Mouse (Mus musculus) hindbrain, embryonic 10.5 days (tissue): Measurements from ENCODE around the gene Edc3. TPM values are rescaled to one million over a fixed set of nuclear protein-coding genes. Genes with fewer than 3 reads are reported as not detected.

Source experiments
- DNase-seq: peaks from one replicate; pipeline ENCODE4 v3.0.0-alpha.2; 2017; ENCODE audit warnings: low spot score
- H3K27ac ChIP-seq: fragments of 300-500 bp; sonication (generic); 2 replicates; pipeline ENCODE4 v1.5.1; 2016; ENCODE audit warnings: mild to moderate bottlenecking, moderate library complexity
- H3K27me3 ChIP-seq: fragments of 300-500 bp; sonication (generic); 2 replicates; pipeline ENCODE4 v1.6.1; 2016; ENCODE audit warnings: mild to moderate bottlenecking; ENCODE audit not compliant: poor library complexity, insufficient read depth, severe bottlenecking
- H3K36me3 ChIP-seq: fragments of 300-500 bp; sonication (generic); 2 replicates; pipeline ENCODE4 v1.6.1; 2016; ENCODE audit warnings: mild to moderate bottlenecking, moderate library complexity
- H3K4me1 ChIP-seq: fragments of 300-500 bp; sonication (generic); replicated peaks from 2 replicates; pipeline ENCODE4 v1.6.1; 2016; ENCODE audit warnings: mild to moderate bottlenecking
- H3K4me3 ChIP-seq: fragments of 300-500 bp; sonication (generic); 2 replicates; pipeline ENCODE4 v1.5.1; 2016; ENCODE audit warnings: mild to moderate bottlenecking, moderate library complexity
- H3K9me3 ChIP-seq: fragments of 300-500 bp; sonication (generic); 2 replicates; pipeline ENCODE4 v1.6.1; 2016; ENCODE audit warnings: mild to moderate bottlenecking, moderate library complexity
- WGBS: fragments of 180-500 bp; shearing (Covaris S2); methylation state at CpG from one replicate; pipeline ENCODE4 v1.1.7; 2016; 5-methylcytosine and 5-hydroxymethylcytosine counted together
- polyA plus RNA-seq: library from polyadenylated mRNA; unstranded; fragments of >200 nt; fragmentation: Nextera tagmentation; extraction: Ambion mirVana; gene quantifications from 2 replicates; pipeline ENCODE4 v1.2.1, GENCODE M21; 2016

The Edc3 gene
- polyA plus RNA-seq, 1 experiment from 2014 or later: 41.0 TPM

GRCm38 (mm10) chr9:57681411-57681810, 26.9 kb upstream of the Edc3 start:
- no peak for DNase-seq
- 85% methylated on average over 10 of the region's 10 CpGs for WGBS

GRCm38 (mm10) chr9:57683520-57683919, 24.8 kb upstream of the Edc3 start, which contains the start of gene Cyp1a2:
TSS of gene Cyp1a2 (minus strand) at chr9:57683703.
- 77% methylated on average over 5 of the region's 5 CpGs for WGBS
- no peaks in the 10 kb centered on the region for H3K27me3 ChIP-seq

More at GRCm38 (mm10) chr9:57681411-57681810, 26.9 kb upstream of the Edc3 start:
- Histone ChIP-seq H3K27ac (no peak overlapping the region), H3K4me1 (no peaks in the 10 kb centered on the region), H3K9me3 (no peaks in the 10 kb centered on the region), H3K27me3 (no peaks in the 10 kb centered on the region), H3K4me3 (no peak overlapping the region), H3K36me3 (no peaks in the 10 kb centered on the region)

DNA sequence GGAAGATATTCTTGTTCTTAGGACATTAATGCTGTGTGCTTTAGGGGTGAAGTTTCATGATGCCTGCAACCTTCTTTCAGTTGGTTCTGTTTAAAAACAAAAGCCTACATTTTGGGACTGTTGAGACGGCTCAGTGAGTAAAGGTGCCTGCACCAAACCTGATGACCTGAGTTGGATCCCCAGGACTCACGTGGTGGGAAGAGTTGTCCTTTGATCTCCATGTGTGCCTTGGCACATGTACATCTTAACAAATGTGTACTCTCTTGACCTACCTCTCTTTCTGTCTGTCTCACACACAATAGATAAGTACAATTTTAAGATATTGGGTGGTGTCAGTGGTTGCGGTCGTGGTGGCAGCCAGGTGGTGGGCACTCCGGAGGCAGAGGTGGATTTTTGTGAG, 22.3 kb upstream of the Edc3 start:
- H3K36me3 ChIP-seq: no peaks in the 10 kb centered on the region
- WGBS: 89% methylated on average over 5 of the region's 5 CpGs
- H3K4me3 ChIP-seq: no peak overlapping the region
- no peak for DNase-seq
- H3K9me3 ChIP-seq: no peaks in the 10 kb centered on the region
- no peaks in the 10 kb centered on the region for H3K27me3 ChIP-seq
- H3K4me1 ChIP-seq: no peaks in the 10 kb centered on the region
- no peak overlapping the region for H3K27ac ChIP-seq

More at GRCm38 (mm10) chr9:57683520-57683919, 24.8 kb upstream of the Edc3 start, which contains the start of gene Cyp1a2:
- Histone ChIP-seq H3K36me3 (no peaks in the 10 kb centered on the region), H3K27ac (no peak within 1 kb of the TSS), H3K4me1 (no peaks in the 10 kb centered on the region), H3K4me3 (no peak within 1 kb of the TSS), H3K9me3 (no peaks in the 10 kb centered on the region)
- DNase-seq: no peak

DNA sequence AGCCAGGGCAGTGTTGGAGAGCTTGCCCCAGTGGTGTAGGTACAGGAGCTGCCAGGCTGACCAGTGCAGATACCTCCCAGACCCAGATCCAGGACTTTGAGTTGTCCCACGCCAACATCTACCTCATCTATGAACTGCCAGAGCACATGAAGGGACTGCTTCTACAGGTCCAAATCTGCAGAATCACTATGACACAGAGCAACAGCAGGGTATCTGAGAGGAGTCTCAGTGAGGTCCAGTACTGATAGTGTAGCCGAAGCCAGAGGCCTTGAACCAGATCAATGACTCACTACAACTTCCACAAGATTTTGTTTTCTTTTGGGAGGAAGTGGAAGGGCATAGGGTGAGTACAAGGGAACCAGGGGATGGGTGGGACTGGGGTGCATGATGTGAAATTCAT, 20.6 kb upstream of the Edc3 start, which contains the start of gene Cyp1a1:
Cyp1a1 (plus strand) TSS at position 178 of the 400 bp plus-strand sequence.
- 0 out of 2 replicates have a peak, but pooled peaks cover under 1% of the 10 kb centered on the region for H3K27me3 ChIP-seq
- H3K36me3 ChIP-seq: no peaks in the 10 kb centered on the region
- DNase-seq: no peak
- no peak within 1 kb of the TSS for H3K4me3 ChIP-seq
- H3K4me1 ChIP-seq: no peaks in the 10 kb centered on the region; the same call in 1 of the 2 replicates
- H3K27ac ChIP-seq: no peak within 1 kb of the TSS
- H3K9me3 ChIP-seq: no peaks in the 10 kb centered on the region
- WGBS: 85% methylated on average over 2 of the region's 2 CpGs

DNA sequence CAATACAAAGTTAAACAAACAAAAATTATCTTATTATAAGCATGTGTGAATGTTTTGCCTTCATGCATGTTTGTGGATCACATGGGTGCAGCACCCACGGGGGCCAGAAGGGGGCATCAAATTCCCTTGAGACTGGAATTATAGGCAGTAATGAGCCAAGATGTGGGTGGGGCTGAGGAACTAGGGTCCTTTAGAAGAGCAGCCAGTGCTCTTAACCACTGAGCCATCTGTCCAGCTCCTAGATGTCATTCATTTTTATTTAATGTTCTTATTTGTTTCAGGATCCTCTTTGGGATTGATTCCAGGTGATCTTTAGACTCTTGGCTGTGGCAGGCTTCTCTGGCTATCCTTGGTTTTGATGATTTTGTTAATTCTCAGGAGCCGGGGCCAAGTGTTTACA, 20.2 kb upstream of the Edc3 start:
- WGBS: 52% methylated on average over 2 of the region's 2 CpGs
- H3K4me3 ChIP-seq: no peak overlapping the region
- no peak overlapping the region for H3K27ac ChIP-seq
- no peaks in the 10 kb centered on the region for H3K9me3 ChIP-seq
- peaks cover 4% of the 10 kb centered on the region; the same call in 1 of the 2 replicates for H3K27me3 ChIP-seq
- H3K36me3 ChIP-seq: no peaks in the 10 kb centered on the region
- no peaks in the 10 kb centered on the region; the same call in 1 of the 2 replicates for H3K4me1 ChIP-seq
- DNase-seq: no peak

- Histone ChIP-seq H3K4me1 (no peaks in the 10 kb centered on the region; the same call in 1 of the 2 replicates), H3K9me3 (no peaks in the 10 kb centered on the region), H3K36me3 (no peaks in the 10 kb centered on the region), H3K27me3 (peaks cover 9% of the 10 kb centered on the region), H3K27ac (no peak overlapping the region), H3K4me3 (no peak overlapping the region)
- no peak for DNase-seq
- 86% methylated on average over 2 of the region's 2 CpGs for WGBS
Measured at GRCm38 (mm10) chr9:57688606-57689005, 19.7 kb upstream of the Edc3 start.

DNA sequence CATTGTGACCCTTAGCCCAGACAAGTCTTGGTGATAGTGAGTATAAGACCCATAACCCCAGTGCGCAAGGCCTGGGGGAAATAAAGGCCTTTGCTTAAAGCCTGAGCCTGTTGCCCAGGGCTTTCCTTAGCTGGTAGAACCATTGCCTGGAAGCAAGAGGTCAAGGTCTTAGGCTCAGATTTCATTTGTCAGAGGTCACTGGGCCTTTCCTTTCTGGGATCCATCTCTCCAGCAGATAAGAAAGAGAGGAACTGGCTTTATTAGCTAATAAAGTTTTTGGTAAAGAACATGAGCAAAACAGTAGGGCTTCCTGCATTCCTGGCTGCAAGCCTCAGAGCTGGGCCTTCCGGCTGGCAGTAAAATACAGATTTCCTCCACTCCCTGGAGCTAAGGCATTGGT, 14.2 kb upstream of the Edc3 start:
- H3K27ac ChIP-seq: no peak overlapping the region
- no peak for DNase-seq
- no peaks in the 10 kb centered on the region for H3K9me3 ChIP-seq
- H3K4me1 ChIP-seq: peaks cover 18% of the 10 kb centered on the region
- H3K36me3 ChIP-seq: no peaks in the 10 kb centered on the region
- peaks cover 60% of the 10 kb centered on the region for H3K27me3 ChIP-seq
- H3K4me3 ChIP-seq: no peak overlapping the region
- 81% methylated on average over 2 of the region's 2 CpGs for WGBS

DNA sequence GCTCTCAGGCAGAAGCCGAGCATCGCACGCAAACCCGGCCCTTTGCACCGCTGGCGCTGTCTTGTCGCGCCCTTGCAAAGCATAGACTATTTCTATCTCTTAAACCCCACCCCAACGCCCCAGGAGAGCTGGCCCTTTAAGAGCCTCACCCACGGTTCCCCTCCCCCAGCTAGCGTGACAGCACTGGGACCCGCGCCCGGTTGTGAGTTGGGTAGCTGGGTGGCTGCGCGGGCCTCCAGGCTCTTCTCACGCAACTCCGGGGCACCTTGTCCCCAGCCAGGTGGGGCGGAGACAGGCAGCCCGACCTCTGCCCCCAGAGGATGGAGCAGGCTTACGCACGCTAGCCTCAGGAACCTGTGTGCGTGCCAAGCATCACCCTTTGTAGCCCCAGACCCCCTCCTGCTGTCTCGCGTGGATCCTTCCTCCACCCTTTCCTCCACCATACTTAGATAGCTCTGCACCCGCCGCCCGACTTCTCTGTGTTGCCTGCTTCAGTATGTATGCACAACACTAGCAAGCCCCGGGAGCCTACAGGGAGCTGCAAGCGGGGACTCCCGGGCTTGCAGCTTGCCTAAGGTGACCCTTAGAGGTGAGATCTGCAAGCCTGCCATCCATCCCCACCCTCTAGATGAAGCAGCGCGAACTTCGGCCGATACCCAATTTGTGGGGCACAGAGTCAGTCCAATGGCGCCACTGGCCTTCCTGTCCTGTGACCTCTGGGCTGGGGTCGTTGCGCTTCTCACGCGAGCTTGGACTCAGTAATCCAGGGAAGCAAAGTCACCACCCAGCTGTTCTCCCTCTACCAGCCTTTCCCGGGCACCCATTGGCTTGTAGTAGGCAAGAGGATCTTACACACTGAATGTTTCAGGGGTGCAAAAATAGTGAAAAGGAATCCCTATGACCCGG, 11.7 kb upstream of the Edc3 start:
- Histone ChIP-seq H3K27ac (peak overlapping the region; percentile 56), H3K4me1 (peaks cover 18% of the 10 kb centered on the region), H3K36me3 (no peaks in the 10 kb centered on the region), H3K27me3 (peaks cover 60% of the 10 kb centered on the region), H3K4me3 (peak overlapping the region; percentile 61), H3K9me3 (no peaks in the 10 kb centered on the region)
- 1% methylated on average over 42 of the region's 42 CpGs for WGBS
- DNase-seq: peak; percentile 27

- DNase-seq: no peak
- H3K36me3 ChIP-seq: no peaks in the 10 kb centered on the region
- H3K4me3 ChIP-seq: no peak overlapping the region
- no peaks in the 10 kb centered on the region for H3K9me3 ChIP-seq
- H3K4me1 ChIP-seq: peaks cover 18% of the 10 kb centered on the region
- H3K27me3 ChIP-seq: peaks cover 60% of the 10 kb centered on the region
- no peak overlapping the region for H3K27ac ChIP-seq
- 16% methylated on average over 4 of the region's 4 CpGs for WGBS
Measured at GRCm38 (mm10) chr9:57697380-57697779, 11.0 kb upstream of the Edc3 start.

GRCm38 (mm10) chr9:57698466-57699150, 9.7 kb upstream of the Edc3 start:
- Histone ChIP-seq H3K27ac (no peak overlapping the region), H3K27me3 (peaks cover 51% of the 10 kb centered on the region), H3K4me3 (no peak overlapping the region), H3K9me3 (no peaks in the 10 kb centered on the region), H3K4me1 (peaks cover 18% of the 10 kb centered on the region), H3K36me3 (no peaks in the 10 kb centered on the region)
- 79% methylated on average over 1 of the region's 1 CpGs for WGBS
- DNase-seq: no peak

DNA sequence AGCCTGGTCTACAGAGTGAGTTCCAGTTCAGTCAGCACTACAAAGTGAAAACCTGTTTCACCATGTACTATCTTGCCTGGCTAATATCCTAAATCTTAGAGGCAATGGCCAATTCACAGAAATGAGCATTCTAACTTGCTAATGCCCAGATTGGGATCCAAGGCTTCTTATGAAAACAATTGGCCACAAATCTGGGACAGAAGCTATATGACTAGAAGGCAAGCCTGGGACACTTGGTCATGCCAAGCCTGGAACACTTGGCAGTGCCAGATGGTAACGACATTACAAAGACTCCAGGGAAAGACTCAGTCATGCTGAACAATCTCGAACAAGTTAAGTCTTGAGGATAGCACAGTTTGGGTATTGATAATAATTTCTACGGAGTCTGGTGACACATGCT, 1.8 kb upstream of the Edc3 start:
- Histone ChIP-seq H3K9me3 (peaks cover 5% of the 10 kb centered on the region; the same call in 1 of the 2 replicates), H3K27ac (no peak overlapping the region), H3K4me3 (no peak overlapping the region), H3K36me3 (peaks cover 6% of the 10 kb centered on the region), H3K27me3 (no peaks in the 10 kb centered on the region), H3K4me1 (peaks cover 10% of the 10 kb centered on the region)
- 87% methylated on average over 3 of the region's 3 CpGs for WGBS
- no peak for DNase-seq

DNA sequence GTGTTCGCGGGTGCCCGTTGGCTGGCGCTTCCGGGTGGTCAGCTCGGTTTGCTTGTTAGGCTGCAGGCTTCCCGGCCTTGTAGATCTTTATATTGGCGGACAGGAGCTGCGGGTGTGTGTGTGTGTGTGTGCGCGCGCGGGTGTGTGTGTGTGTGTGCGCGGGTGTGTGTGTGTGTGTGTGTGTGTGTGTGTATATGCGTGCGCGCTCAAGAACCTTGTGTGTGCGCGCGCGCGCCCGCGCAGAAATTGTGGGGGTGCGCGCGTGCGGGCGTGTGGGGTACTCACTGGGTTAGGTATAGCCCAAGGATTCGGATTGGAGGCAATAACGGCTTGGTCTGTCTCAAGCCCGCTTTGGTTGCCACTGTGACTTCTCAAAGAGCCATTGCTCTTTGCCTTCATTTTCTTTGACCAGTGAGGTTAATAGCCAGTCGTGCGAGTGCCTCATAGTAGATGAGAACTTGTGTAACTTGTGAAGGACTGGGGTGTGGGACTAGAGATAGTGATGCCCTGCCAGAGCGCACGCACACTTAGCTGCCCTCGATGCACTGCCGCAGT, 457 bp downstream of the Edc3 start:
- WGBS: 5% methylated on average over 39 of the region's 39 CpGs
- Histone ChIP-seq H3K9me3 (peaks cover 5% of the 10 kb centered on the region; the same call in 1 of the 2 replicates), H3K27ac (peak overlapping the region; percentile 94), H3K27me3 (no peaks in the 10 kb centered on the region), H3K36me3 (peaks cover 29% of the 10 kb centered on the region), H3K4me3 (peak overlapping the region; percentile 88), H3K4me1 (peaks cover 10% of the 10 kb centered on the region)
- no peak for DNase-seq
